Mouse (Mus musculus) layer of hippocampus, adult 9-10 months (tissue): ENCODE data around the gene Fcho2.

Experiments used
- DNase-seq: peaks from one replicate; pipeline ENCODE4 v3.0.0; 2022; ENCODE audit warnings: low spot score

Fcho2 gene

DNA sequence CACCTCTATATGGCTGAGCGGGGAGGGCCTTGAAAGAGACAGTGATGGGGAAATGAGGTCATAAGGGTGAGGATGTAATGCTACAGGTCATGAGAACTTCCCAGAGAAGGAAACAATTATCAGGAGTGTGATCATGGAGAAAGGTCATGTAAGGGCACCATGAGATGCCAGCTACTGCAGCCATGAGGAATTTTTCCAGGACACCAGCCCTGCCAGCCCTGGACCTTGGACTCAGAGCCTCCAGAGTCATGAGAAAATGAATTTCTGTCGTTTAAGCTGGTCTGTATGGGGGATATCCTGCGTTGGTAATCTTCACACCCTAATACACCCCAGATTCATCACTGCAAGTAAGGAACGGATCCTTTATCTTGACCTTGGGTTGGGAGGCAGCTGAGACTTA lies 141.3 kb downstream of the Fcho2 start:
- DNase-seq: no peak
